Mouse (Mus musculus) kidney, postnatal 0 days (tissue): ENCODE results near the gene Prdm2. TPM values are rescaled to one million over a fixed set of nuclear protein-coding genes. Genes with fewer than 3 reads are reported as not detected.

Experiments
- ATAC-seq: fragments of 200-750 bp; cut with Nextera tagmentation; replicated peaks from 2 replicates; pipeline ENCODE4 v1.8.0; 2017; ENCODE audit warnings: low read depth, moderate number of reproducible peaks, moderate TSS enrichment, moderate library complexity; ENCODE audit not compliant: low FRiP score
- DNase-seq: peaks from one replicate; pipeline ENCODE4 v3.0.0-alpha.2; 2016; ENCODE audit warnings: low spot score
- H3K27ac ChIP-seq: fragments of 300-500 bp; sonication (generic); 2 replicates; pipeline ENCODE4 v1.5.1; 2014; ENCODE audit warnings: mild to moderate bottlenecking
- H3K27me3 ChIP-seq: fragments of 300-500 bp; sonication (generic); 2 replicates; pipeline ENCODE4 v1.6.1; 2014; ENCODE audit warnings: low read length, mixed read lengths; ENCODE audit not compliant: insufficient read depth
- H3K36me3 ChIP-seq: fragments of 300-500 bp; sonication (generic); 2 replicates; pipeline ENCODE4 v1.6.1; 2014; ENCODE audit warnings: low read length, mixed read lengths; ENCODE audit not compliant: insufficient read depth
- H3K4me1 ChIP-seq: fragments of 300-500 bp; sonication (generic); replicated peaks from 2 replicates; pipeline ENCODE4 v1.6.1; 2014; ENCODE audit warnings: antibody characterized with exemption, low read length, mixed read lengths; ENCODE audit not compliant: insufficient read depth
- H3K4me2 ChIP-seq: fragments of 300-500 bp; sonication (generic); 2 replicates; pipeline ENCODE4 v1.6.1; 2014; ENCODE audit warnings: mild to moderate bottlenecking, low read length, moderate library complexity, mixed read lengths
- H3K4me3 ChIP-seq: fragments of 300-500 bp; sonication (generic); replicated peaks from 2 replicates; pipeline ENCODE4 v1.5.1; 2014; ENCODE audit warnings: low read depth, low read length
- H3K9ac ChIP-seq: fragments of 300-500 bp; sonication (generic); 2 replicates; pipeline ENCODE4 v1.6.1; 2014; ENCODE audit warnings: low read depth, low read length
- H3K9me3 ChIP-seq: fragments of 300-500 bp; sonication (generic); replicated peaks from 2 replicates; pipeline ENCODE4 v1.6.1; 2016; ENCODE audit warnings: low read length, inconsistent platforms, mixed read lengths
- CTCF ChIP-seq: IDR thresholded peaks from 2 replicates; pipeline ENCODE4 v1.5.1; 2016; ENCODE audit warnings: antibody characterized with exemption, low read depth, mild to moderate bottlenecking, moderate library complexity
- WGBS: fragments of 180-500 bp; shearing (Covaris S2); extraction: QIAGEN DNeasy Blood & Tissue Kit; methylation state at CpG from one replicate; pipeline ENCODE4 v1.1.7; 2014; 5-methylcytosine and 5-hydroxymethylcytosine counted together
- polyA plus RNA-seq: library from polyadenylated mRNA; unstranded; fragments of >200 nt; fragmentation: Nextera tagmentation; extraction: Ambion mirVana; gene quantifications from 2 replicates; pipeline ENCODE4 v1.2.1, GENCODE M21; 2015

Gene Prdm2
- polyA plus RNA-seq, 1 experiment from 2014 or later, result 8.0 TPM

DNA sequence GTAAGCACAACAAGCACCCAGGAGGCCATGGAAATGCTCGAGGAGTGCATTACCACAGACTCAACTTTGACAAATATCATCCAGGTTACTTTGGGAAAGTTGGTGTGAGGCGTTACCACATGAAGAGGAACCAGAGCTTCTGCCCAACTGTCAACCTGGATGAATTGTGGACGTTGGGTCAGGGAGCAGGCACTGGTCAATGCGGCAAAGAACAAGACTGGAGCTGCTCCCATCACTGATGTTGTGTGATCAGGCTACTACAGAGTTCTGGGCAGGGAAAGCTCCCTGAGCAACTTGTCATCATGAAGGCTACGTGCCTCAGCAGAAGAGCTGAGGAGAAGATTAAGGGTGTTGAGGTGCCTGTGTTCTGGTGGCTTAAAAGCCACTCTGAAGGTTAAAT, 60.2 kb downstream of the Prdm2 start:
- no peak overlapping the region for H3K4me2 ChIP-seq
- no peak for TF ChIP-seq CTCF
- H3K4me3 ChIP-seq, result no peak overlapping the region
- no peak overlapping the region for H3K9ac ChIP-seq
- no peak overlapping the region for H3K27ac ChIP-seq
- no peaks in the 10 kb centered on the region for H3K27me3 ChIP-seq
- 77% methylated on average over 5 of the region's 5 CpGs for WGBS
- DNase-seq (no peak), ATAC-seq (no peak)
- H3K9me3 ChIP-seq, result no peaks in the 10 kb centered on the region
- peaks cover 4% of the 10 kb centered on the region; the same call in 1 of the 2 replicates for H3K36me3 ChIP-seq
- 0 out of 2 replicates have a peak, but pooled peaks cover 8% of the 10 kb centered on the region for H3K4me1 ChIP-seq

DNA sequence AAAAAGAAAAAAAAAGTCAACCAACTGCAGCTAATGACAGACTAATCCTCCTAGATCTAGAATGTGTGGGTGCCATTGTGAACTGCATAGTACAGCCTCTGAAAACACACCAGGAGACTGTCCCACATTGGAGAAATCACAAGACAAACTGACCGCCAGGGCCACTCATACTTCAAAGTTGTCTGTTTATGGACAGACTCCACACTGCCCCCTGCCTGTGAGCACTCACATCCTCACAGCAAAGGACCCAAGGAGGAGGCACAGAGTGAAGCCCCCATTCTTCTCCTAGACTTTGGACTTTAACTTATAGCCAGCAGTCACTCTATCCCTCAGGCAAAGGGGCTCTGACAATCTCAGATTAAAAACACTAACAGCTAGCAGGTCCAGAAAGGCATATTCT, 61.5 kb downstream of the Prdm2 start:
- ATAC-seq, result no peak
- WGBS, result 73% methylated on average over 1 of the region's 1 CpGs
- peak; percentile 60 for TF ChIP-seq CTCF
- no peak overlapping the region for H3K4me2 ChIP-seq
- 0 out of 2 replicates have a peak, but pooled peaks cover 12% of the 10 kb centered on the region for H3K4me1 ChIP-seq
- H3K27ac ChIP-seq, result no peak overlapping the region
- H3K4me3 ChIP-seq, result no peak overlapping the region
- DNase-seq, result no peak
- H3K36me3 ChIP-seq, result no peaks in the 10 kb centered on the region
- H3K9me3 ChIP-seq, result no peaks in the 10 kb centered on the region
- no peaks in the 10 kb centered on the region for H3K27me3 ChIP-seq
- no peak overlapping the region for H3K9ac ChIP-seq

DNA sequence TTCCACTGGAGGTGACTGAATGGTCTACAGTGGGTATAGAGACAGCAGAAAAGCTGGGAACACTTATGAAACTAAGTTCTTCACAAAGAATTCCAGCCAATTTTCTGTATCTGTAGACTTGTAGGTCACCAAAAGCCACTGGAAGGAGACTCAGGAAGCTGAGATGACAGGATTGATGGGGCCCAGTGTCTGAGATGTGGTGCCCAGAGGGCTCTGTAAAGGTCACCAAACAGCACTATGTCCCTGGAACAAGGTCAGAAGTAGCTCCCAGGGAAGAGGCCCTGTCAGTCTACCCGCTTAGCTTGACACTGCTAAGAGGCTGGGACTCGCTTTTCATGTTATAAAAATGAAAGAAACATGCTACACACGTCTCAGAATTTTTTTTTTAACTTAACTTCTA, 65.1 kb downstream of the Prdm2 start:
- no peak for DNase-seq
- H3K27ac ChIP-seq, result no peak overlapping the region
- H3K4me3 ChIP-seq, result no peak overlapping the region
- WGBS, result 64% methylated on average over 3 of the region's 3 CpGs
- H3K9ac ChIP-seq, result no peak overlapping the region
- no peaks in the 10 kb centered on the region for H3K27me3 ChIP-seq
- H3K9me3 ChIP-seq, result no peaks in the 10 kb centered on the region
- H3K4me2 ChIP-seq, result no peak overlapping the region
- no peak for ATAC-seq
- no peak for TF ChIP-seq CTCF
- 0 out of 2 replicates have a peak, but pooled peaks cover 7% of the 10 kb centered on the region for H3K4me1 ChIP-seq
- H3K36me3 ChIP-seq, result no peaks in the 10 kb centered on the region

DNA sequence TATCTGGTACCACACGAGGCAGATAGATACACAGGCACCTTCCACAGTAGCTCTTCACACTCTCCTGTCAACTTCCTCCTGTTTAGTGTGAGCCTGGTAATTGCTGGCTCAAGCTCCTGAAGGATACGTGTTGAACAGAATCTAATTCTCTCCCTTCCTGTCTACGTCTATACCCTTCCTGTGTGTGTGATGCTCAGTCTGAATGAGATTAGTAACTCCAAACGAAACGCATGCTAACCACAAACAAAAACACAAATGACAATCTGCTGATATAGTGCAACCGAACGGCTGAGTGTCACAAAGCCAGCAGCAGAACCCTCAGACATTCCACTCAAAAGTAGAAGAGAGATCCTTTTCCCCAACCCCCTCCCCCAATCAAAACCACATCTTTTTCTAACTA, 69.2 kb downstream of the Prdm2 start:
- Histone ChIP-seq H3K4me2 (no peak overlapping the region), H3K9me3 (no peaks in the 10 kb centered on the region), H3K9ac (no peak overlapping the region), H3K27me3 (no peaks in the 10 kb centered on the region), H3K27ac (no peak overlapping the region), H3K4me3 (no peak overlapping the region), H3K36me3 (peaks cover 11% of the 10 kb centered on the region), H3K4me1 (0 out of 2 replicates have a peak, but pooled peaks cover 7% of the 10 kb centered on the region)
- ATAC-seq, result no peak
- DNase-seq, result no peak
- WGBS, result 24% methylated on average over 7 of the region's 7 CpGs
- TF ChIP-seq CTCF, result no peak

DNA sequence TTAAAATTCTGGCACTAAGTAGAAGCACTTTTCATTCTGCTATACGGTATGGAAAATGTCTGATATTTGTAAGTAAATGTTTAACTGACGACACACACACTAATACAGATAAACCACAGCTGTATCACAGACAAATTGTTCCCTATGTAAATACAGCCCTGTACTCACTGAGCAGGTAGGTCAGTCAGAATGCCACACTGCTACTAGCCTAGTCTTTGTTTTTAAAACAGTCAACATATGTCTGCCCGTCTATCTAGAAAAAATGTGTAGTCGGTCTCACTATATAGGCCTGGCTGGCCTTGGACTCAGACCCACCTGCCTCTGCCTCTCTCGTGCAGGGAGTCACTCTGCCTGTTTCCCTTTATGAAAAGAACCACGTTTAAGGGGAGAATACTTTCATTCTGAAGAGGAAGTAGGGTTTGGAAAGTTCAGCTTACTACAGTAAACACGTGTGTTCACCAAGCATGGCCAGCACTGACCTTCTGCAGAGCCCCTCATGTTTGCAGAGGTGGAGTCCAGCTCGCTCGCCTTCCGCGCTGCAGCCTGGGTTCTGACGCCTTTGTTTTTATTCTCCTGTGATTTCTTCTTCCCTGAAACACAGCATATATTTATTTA, 71.0 kb downstream of the Prdm2 start:
- peaks cover 14% of the 10 kb centered on the region for H3K36me3 ChIP-seq
- ATAC-seq (no peak), DNase-seq (no peak)
- no peak overlapping the region for H3K4me2 ChIP-seq
- no peaks in the 10 kb centered on the region for H3K9me3 ChIP-seq
- H3K4me3 ChIP-seq, result no peak overlapping the region
- no peak overlapping the region for H3K27ac ChIP-seq
- 50% methylated on average over 12 of the region's 12 CpGs for WGBS
- H3K4me1 ChIP-seq, result 0 out of 2 replicates have a peak, but pooled peaks cover 4% of the 10 kb centered on the region
- no peak for TF ChIP-seq CTCF
- H3K27me3 ChIP-seq, result no peaks in the 10 kb centered on the region
- no peak overlapping the region for H3K9ac ChIP-seq

DNA sequence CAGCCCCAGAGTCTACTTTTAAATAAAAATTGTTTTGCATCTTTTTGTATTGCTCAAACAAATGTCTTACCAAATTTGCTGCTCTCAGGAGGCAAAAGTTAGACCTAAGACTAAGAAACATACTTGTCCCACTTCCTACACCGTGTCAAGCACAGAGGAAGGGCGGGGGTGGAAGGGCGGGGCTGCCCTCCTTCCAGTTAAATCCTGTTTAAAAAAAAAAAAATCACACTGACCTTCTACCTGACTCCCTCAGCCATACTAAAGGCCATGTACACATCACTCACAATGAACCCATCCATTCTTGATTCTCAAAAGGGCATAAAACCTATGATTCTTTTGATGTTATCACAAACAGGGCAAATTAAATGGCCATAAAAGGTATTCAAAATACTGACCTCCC, 71.9 kb downstream of the Prdm2 start:
- H3K4me3 ChIP-seq, result no peak overlapping the region
- no peak overlapping the region for H3K4me2 ChIP-seq
- DNase-seq, result no peak
- H3K4me1 ChIP-seq, result no peaks in the 10 kb centered on the region
- peaks cover 17% of the 10 kb centered on the region for H3K36me3 ChIP-seq
- ATAC-seq, result no peak
- WGBS, result 85% methylated on average over 3 of the region's 3 CpGs
- no peak for TF ChIP-seq CTCF
- no peaks in the 10 kb centered on the region for H3K27me3 ChIP-seq
- H3K9ac ChIP-seq, result no peak overlapping the region
- no peak overlapping the region for H3K27ac ChIP-seq
- H3K9me3 ChIP-seq, result no peaks in the 10 kb centered on the region

DNA sequence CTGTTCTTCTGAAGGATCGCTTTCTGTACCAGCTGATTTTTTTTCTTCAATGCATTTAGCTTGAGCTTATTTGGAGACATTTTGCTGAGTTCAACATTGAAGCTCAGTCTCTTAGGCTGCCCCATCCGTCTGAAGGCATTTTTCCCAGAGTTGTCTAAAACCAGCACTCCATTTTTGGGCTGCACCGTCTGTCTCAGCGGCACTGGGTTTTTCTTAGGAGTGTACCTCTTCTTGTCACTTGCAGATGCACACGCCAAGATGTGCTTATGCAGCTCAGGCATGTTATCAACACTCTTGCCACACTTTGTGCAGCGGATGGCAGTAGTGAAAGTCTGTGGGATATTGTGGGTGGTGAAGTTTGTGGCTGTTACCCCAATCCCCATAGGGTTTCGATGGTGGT, 80.4 kb downstream of the Prdm2 start:
- no peak overlapping the region for H3K4me3 ChIP-seq
- H3K9ac ChIP-seq, result no peak overlapping the region
- no peaks in the 10 kb centered on the region for H3K4me1 ChIP-seq
- no peak for TF ChIP-seq CTCF
- H3K27ac ChIP-seq, result no peak overlapping the region
- no peak overlapping the region for H3K4me2 ChIP-seq
- H3K36me3 ChIP-seq, result peaks cover 63% of the 10 kb centered on the region
- DNase-seq (no peak), ATAC-seq (no peak)
- no peaks in the 10 kb centered on the region for H3K27me3 ChIP-seq
- 95% methylated on average over 7 of the region's 7 CpGs for WGBS
- no peaks in the 10 kb centered on the region for H3K9me3 ChIP-seq
